Mouse (Mus musculus): ENCODE results near the gene Lima1.

DNA sequence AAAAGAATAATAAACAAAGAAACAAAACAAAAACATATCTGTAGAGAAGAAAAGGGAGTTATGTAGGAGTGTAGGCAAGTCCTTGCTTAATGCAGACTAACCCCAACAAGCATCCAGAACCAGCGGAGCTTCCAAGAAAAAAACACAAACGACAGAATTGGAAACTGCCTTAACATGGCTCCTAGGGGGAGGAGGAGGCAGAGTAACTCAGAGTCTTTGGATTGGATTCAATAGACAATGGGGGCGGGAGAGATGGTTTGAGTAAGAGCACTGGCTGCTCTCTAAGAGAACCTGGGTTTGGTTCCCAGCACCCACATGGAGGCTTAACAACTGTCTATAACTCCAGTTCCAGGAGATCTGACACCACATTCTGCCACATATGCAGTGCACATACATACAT is 143.6 kb downstream of the Lima1 start:
- TF ChIP-seq CTCF (IDR thresholded peaks at IDR 0.05; ENCODE audit: low read depth) (no peak), EP300 (optimal IDR thresholded peaks at IDR 0.05) (no peak)

All from stomach, postnatal 0 days (tissue).